Mouse (Mus musculus) intestine, embryonic 15.5 days (tissue): Measurements from ENCODE around the gene Siae. TPM values are rescaled to one million over a fixed set of nuclear protein-coding genes. Genes with fewer than 3 reads are reported as not detected.

ENCODE experiments used
- ATAC-seq: fragments of 200-750 bp; cut with Nextera tagmentation; 2 replicates; pipeline ENCODE4 v1.8.0; 2017; ENCODE audit warnings: moderate TSS enrichment, moderate library complexity
- H3K27ac ChIP-seq: fragments of 300-500 bp; sonication (generic); 2 replicates; pipeline ENCODE4 v1.5.1; 2015; ENCODE audit warnings: mild to moderate bottlenecking, inconsistent platforms
- H3K27me3 ChIP-seq: fragments of 300-500 bp; sonication (generic); replicated peaks from 2 replicates; pipeline ENCODE4 v1.6.1; 2015; ENCODE audit warnings: inconsistent platforms
- H3K36me3 ChIP-seq: fragments of 300-500 bp; sonication (generic); 2 replicates; pipeline ENCODE4 v1.6.1; 2015; ENCODE audit warnings: inconsistent platforms
- H3K4me1 ChIP-seq: fragments of 300-500 bp; sonication (generic); replicated peaks from 2 replicates; pipeline ENCODE4 v1.6.1; 2015; ENCODE audit warnings: inconsistent platforms
- H3K4me2 ChIP-seq: fragments of 300-500 bp; sonication (generic); replicated peaks from 2 replicates; pipeline ENCODE4 v1.6.1; 2015; ENCODE audit warnings: mild to moderate bottlenecking, inconsistent platforms
- H3K4me3 ChIP-seq: fragments of 300-500 bp; sonication (generic); replicated peaks from 2 replicates; pipeline ENCODE4 v1.5.1; 2015; ENCODE audit warnings: inconsistent platforms
- H3K9ac ChIP-seq: fragments of 300-500 bp; sonication (generic); 2 replicates; pipeline ENCODE4 v1.6.1; 2015; ENCODE audit warnings: inconsistent platforms
- H3K9me3 ChIP-seq: fragments of 300-500 bp; sonication (generic); 2 replicates; pipeline ENCODE4 v1.6.1; 2016; ENCODE audit warnings: inconsistent platforms
- WGBS: fragments of 180-500 bp; shearing (Covaris S2); methylation state at CpG from one replicate; pipeline ENCODE4 v1.1.7; 2015; 5-methylcytosine and 5-hydroxymethylcytosine counted together
- polyA plus RNA-seq: library from polyadenylated mRNA; unstranded; fragments of >200 nt; fragmentation: Nextera tagmentation; extraction: Ambion mirVana; gene quantifications from 2 replicates; pipeline ENCODE4 v1.2.1, GENCODE M21; 2015

The Siae gene
- polyA plus RNA-seq, 1 experiment from 2014 or later = 14.5 TPM

- Histone ChIP-seq H3K4me3 (peak overlapping the region; percentile 38), H3K4me2 (peak overlapping the region; percentile 82), H3K9me3 (no peaks in the 10 kb centered on the region), H3K36me3 (no peaks in the 10 kb centered on the region), H3K27me3 (peaks cover 15% of the 10 kb centered on the region), H3K9ac (no peak overlapping the region), H3K27ac (no peak overlapping the region), H3K4me1 (peaks cover 13% of the 10 kb centered on the region; the same call in 1 of the 2 replicates)
- WGBS = 30% methylated on average over 12 of the region's 12 CpGs
- peak; percentile 17; the same call in 1 of the 2 replicates for ATAC-seq
Measured at GRCm38 (mm10) chr9:37543869-37544440, 11.5 kb upstream of the Siae start.

GRCm38 (mm10) chr9:37544447-37545165, 10.9 kb upstream of the Siae start:
- peak; percentile 83 for ATAC-seq
- Histone ChIP-seq H3K4me2 (peak overlapping the region; percentile 82), H3K9me3 (no peaks in the 10 kb centered on the region), H3K4me1 (peaks cover 7% of the 10 kb centered on the region; the same call in 1 of the 2 replicates), H3K36me3 (no peaks in the 10 kb centered on the region), H3K4me3 (peak overlapping the region; percentile 38), H3K27me3 (peaks cover 15% of the 10 kb centered on the region), H3K9ac (peak overlapping the region; percentile 11; the same call in 1 of the 2 replicates), H3K27ac (no peak overlapping the region)
- 2% methylated on average over 29 of the region's 29 CpGs for WGBS

DNA sequence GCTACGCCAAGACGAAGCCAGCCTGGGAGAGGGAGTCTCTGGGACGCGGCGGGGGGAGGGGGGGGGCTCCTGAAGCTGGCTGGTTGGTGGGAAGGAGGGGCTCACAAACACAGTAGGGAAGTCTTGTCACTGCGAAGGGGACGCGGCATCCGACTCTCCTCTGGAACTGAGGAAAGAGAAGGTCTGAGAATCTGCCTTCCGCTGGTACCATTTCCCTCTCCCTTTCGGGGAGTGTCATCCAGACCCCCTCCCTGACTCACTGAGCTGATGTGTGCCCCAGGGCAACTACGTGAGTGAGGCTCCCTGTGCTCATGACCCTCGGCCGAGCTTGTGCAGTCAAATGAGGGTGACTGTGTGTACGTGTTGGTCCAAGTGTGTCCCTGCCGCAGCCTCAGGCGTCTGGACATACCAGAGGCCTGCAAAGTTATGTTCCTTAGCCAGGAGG, 10.3 kb upstream of the Siae start:
- Histone ChIP-seq H3K4me1 (peaks cover 7% of the 10 kb centered on the region; the same call in 1 of the 2 replicates), H3K4me3 (peak overlapping the region; percentile 38), H3K9ac (no peak overlapping the region), H3K27me3 (peaks cover 17% of the 10 kb centered on the region), H3K9me3 (no peaks in the 10 kb centered on the region), H3K36me3 (no peaks in the 10 kb centered on the region), H3K4me2 (peak overlapping the region; percentile 82), H3K27ac (no peak overlapping the region)
- WGBS = 23% methylated on average over 17 of the region's 17 CpGs
- peak; percentile 32 for ATAC-seq

GRCm38 (mm10) chr9:37545847-37546452, 9.5 kb upstream of the Siae start:
- Histone ChIP-seq H3K4me3 (no peak overlapping the region), H3K4me1 (peaks cover 7% of the 10 kb centered on the region; the same call in 1 of the 2 replicates), H3K9ac (no peak overlapping the region), H3K4me2 (peak overlapping the region; percentile 37), H3K36me3 (no peaks in the 10 kb centered on the region), H3K9me3 (no peaks in the 10 kb centered on the region), H3K27me3 (peaks cover 25% of the 10 kb centered on the region), H3K27ac (no peak overlapping the region)
- 20% methylated on average over 27 of the region's 27 CpGs for WGBS
- no peak; the same call in 1 of the 2 replicates for ATAC-seq

DNA sequence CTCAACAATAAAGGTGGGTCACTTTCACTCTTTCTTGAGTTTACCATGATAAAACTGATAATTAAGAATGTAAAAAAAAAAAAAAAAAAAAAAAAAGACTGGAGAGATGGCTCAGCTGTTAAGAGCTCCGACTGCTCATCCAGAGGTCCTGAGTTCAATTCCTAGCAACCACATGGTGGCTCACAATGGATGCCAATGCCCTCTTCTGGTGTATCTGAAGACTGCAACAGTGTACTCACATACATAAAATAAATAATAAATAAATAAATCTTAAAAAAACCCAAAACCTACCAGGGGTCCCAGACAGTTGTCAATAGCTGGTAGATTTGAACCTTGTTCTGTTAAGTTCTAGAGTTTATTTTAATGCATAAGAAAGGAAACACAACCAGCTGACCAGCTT, 8.6 kb upstream of the Siae start:
- H3K4me3 ChIP-seq = no peak overlapping the region
- ATAC-seq = no peak
- H3K36me3 ChIP-seq = no peaks in the 10 kb centered on the region
- no peaks in the 10 kb centered on the region for H3K9me3 ChIP-seq
- H3K9ac ChIP-seq = no peak overlapping the region
- 79% methylated on average over 1 of the region's 1 CpGs for WGBS
- no peak overlapping the region for H3K27ac ChIP-seq
- peaks cover 10% of the 10 kb centered on the region for H3K4me1 ChIP-seq
- H3K27me3 ChIP-seq = peaks cover 32% of the 10 kb centered on the region
- H3K4me2 ChIP-seq = no peak overlapping the region

DNA sequence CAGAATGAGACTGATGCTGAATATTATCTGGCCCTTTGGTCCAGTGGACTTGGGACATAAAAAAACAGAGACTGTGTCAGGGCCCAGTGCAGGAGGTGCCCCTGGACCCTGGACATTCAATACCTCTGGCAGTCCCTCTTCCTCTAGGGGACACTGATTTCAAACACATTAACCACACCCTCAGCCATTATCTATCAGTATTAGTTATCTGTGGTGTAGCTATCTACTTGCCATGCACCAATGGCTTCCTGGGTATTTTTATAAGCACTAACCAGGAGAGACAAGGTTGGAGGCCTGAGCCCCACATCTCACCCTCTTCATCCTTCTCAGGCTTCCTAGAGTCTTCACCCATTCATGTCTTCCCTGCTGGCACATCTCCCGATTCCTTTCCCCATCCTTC, 5.1 kb upstream of the Siae start:
- H3K36me3 ChIP-seq = no peaks in the 10 kb centered on the region
- peaks cover 45% of the 10 kb centered on the region for H3K27me3 ChIP-seq
- no peaks in the 10 kb centered on the region for H3K9me3 ChIP-seq
- H3K4me2 ChIP-seq = no peak overlapping the region
- ATAC-seq = no peak
- peaks cover 16% of the 10 kb centered on the region for H3K4me1 ChIP-seq
- WGBS = 67% methylated on average over 1 of the region's 1 CpGs
- H3K27ac ChIP-seq = no peak overlapping the region
- no peak overlapping the region for H3K9ac ChIP-seq
- H3K4me3 ChIP-seq = no peak overlapping the region

GRCm38 (mm10) chr9:37551751-37552531, 3.6 kb upstream of the Siae start:
- WGBS = 3% methylated on average over 23 of the region's 23 CpGs
- Histone ChIP-seq H3K36me3 (no peaks in the 10 kb centered on the region), H3K27ac (no peak overlapping the region), H3K9me3 (no peaks in the 10 kb centered on the region), H3K9ac (peak overlapping the region; percentile 33), H3K27me3 (peaks cover 34% of the 10 kb centered on the region), H3K4me3 (peak overlapping the region; percentile 38), H3K4me2 (peak overlapping the region; percentile 85), H3K4me1 (peaks cover 13% of the 10 kb centered on the region)
- no peak for ATAC-seq

- H3K4me1 ChIP-seq = peaks cover 13% of the 10 kb centered on the region
- no peaks in the 10 kb centered on the region for H3K36me3 ChIP-seq
- peak within 1 kb of the TSS; percentile 33 for H3K9ac ChIP-seq
- H3K27ac ChIP-seq = no peak within 1 kb of the TSS
- 4% methylated on average over 31 of the region's 31 CpGs for WGBS
- H3K9me3 ChIP-seq = no peaks in the 10 kb centered on the region
- peak; percentile 97 for ATAC-seq
- H3K4me2 ChIP-seq = peak within 1 kb of the TSS; percentile 85
- peaks cover 34% of the 10 kb centered on the region for H3K27me3 ChIP-seq
- H3K4me3 ChIP-seq = peak within 1 kb of the TSS; percentile 38
Measured at GRCm38 (mm10) chr9:37552536-37553293, 2.8 kb upstream of the Siae start, which contains the start of gene Nrgn. Nrgn (minus strand) TSS chr9:37552904.

GRCm38 (mm10) chr9:37554279-37554678, 1.2 kb upstream of the Siae start:
- H3K9me3 ChIP-seq = no peaks in the 10 kb centered on the region
- H3K4me1 ChIP-seq = peaks cover 13% of the 10 kb centered on the region
- H3K4me2 ChIP-seq = no peak overlapping the region
- no peak for ATAC-seq
- no peak overlapping the region for H3K4me3 ChIP-seq
- 89% methylated on average over 1 of the region's 1 CpGs for WGBS
- no peaks in the 10 kb centered on the region for H3K36me3 ChIP-seq
- H3K9ac ChIP-seq = no peak overlapping the region
- no peak overlapping the region for H3K27ac ChIP-seq
- H3K27me3 ChIP-seq = peaks cover 34% of the 10 kb centered on the region

DNA sequence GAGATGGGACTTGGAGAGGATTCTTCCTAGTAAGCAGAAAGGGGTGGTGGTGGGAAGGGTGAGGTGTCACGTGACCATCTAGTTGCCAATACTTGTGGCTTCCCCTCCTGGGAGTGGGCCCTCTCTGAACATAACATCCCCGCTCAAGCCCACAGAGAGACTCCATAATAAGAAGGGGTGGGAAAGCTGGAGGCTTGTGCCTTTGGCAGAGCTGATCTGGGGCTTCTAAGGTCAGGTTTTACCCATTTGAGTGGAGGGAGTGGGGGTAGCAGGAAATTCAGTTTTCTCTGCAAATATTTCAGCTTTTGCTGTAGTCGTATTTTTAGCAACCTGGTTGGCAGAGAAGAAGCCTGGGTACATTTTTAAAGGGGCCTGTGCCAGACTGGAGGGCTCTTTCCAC, 868 bp downstream of the Siae start:
- Histone ChIP-seq H3K36me3 (no peaks in the 10 kb centered on the region), H3K27ac (no peak overlapping the region), H3K27me3 (peaks cover 23% of the 10 kb centered on the region), H3K4me1 (peaks cover 13% of the 10 kb centered on the region), H3K9ac (no peak overlapping the region), H3K4me2 (no peak overlapping the region), H3K9me3 (no peaks in the 10 kb centered on the region), H3K4me3 (no peak overlapping the region)
- no peak for ATAC-seq
- WGBS = 68% methylated on average over 3 of the region's 3 CpGs

DNA sequence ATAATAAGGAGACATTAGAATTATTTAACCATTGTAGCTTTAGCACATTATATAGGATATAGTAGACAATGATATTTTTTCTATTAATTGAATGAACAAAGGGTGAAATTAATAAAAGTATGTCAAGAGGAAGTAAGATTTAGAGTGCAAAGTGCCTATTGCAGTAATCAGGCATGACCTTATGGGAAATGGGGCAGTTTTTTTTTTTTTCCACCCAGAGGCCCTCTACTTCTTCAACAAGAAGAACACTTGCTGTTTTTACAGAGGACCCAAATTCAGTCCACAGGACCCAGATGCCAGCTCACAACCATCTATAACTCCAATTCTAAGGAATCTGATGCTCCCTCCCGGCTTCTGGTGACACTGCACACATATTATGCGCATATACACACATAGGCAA, 5.1 kb downstream of the Siae start:
- no peak for ATAC-seq
- no peak overlapping the region for H3K4me2 ChIP-seq
- H3K9ac ChIP-seq = no peak overlapping the region
- WGBS = 90% methylated on average over 2 of the region's 2 CpGs
- H3K36me3 ChIP-seq = no peaks in the 10 kb centered on the region
- no peak overlapping the region for H3K27ac ChIP-seq
- no peaks in the 10 kb centered on the region for H3K27me3 ChIP-seq
- no peaks in the 10 kb centered on the region for H3K4me1 ChIP-seq
- H3K4me3 ChIP-seq = no peak overlapping the region
- H3K9me3 ChIP-seq = no peaks in the 10 kb centered on the region
